Mouse (Mus musculus) E14TG2a.4 (cell line): Measurements from ENCODE around the gene Tpcn1.

Experiments
- CTCF ChIP-seq: conservative IDR thresholded peaks from 2 replicates; pipeline ENCODE4 v1.5.1; 2014; ENCODE audit warnings: low read length
- NANOG ChIP-seq: IDR thresholded peaks from 2 replicates; pipeline ENCODE4 v1.6.1; 2014; ENCODE audit warnings: borderline replicate concordance, low read length, mixed read lengths

- no peak for TF ChIP-seq CTCF
- TF ChIP-seq NANOG: no peak
Measured at GRCm38 (mm10) chr5:120566681-120567252, 21.7 kb downstream of the Tpcn1 start.
